Mouse (Mus musculus): ENCODE data around the gene Prss38. TPM values are rescaled to one million over a fixed set of nuclear protein-coding genes. Genes with fewer than 3 reads are reported as not detected.

The Prss38 gene
- polyA plus RNA-seq (2017; shearing (Covaris generic)) = under 1 TPM in 1 of 3 experiments, not detected in 2; 0.27 TPM

GRCm38 (mm10) chr11:59375475-59375874 is at the start of gene Prss38:
Gene Prss38, minus strand, starts transcription at chr11:59375657.
- ATAC-seq = no peak

GRCm38 (mm10) chr11:59423010-59423588 is 47.6 kb upstream of the Prss38 start:
- no peak for ATAC-seq

- no peak for ATAC-seq
Observed at GRCm38 (mm10) chr11:59421967-59422366, 46.5 kb upstream of the Prss38 start.

DNA sequence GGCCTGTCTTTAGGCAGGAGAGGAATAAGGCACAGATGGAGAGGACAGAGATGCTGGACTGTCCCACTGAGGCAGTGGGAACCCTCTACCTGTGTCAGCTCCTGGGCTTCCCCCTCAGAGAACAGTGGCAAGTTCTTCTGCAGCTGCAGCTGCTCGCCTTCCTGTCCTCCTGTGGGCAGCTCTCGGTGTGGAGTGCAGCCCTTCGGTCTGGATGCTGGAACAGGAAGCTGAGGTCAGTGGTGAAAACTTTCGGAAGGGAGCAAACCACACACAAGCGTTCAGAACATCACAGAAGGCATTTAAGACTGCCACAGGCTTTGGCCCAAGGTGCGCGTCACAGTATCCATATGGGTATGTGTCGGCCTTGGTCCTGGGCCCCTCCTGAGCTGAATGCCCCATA is 46.0 kb upstream of the Prss38 start:
- ATAC-seq = no peak

DNA sequence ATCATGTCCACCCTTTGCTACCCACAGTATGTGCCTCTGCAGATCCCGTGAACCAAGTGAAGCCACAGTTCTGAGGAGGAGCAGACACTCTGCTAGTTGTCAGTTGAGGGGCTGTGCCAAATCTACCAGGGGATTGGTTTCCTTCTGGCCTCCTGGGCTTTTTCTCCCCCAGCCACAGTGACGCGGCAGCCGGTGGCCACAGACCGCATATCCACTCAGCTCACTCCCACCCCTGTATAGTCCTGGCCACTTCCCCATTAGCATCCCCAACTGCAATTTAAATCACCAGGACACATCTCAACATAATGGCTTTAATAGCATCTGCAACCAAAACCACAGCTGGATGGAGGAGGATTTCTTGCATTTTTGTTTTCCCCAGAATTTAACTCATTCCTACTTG is 43.3 kb upstream of the Prss38 start:
- ATAC-seq = no peak

- no peak for ATAC-seq
Observed at GRCm38 (mm10) chr11:59412999-59413863, 37.8 kb upstream of the Prss38 start.

DNA sequence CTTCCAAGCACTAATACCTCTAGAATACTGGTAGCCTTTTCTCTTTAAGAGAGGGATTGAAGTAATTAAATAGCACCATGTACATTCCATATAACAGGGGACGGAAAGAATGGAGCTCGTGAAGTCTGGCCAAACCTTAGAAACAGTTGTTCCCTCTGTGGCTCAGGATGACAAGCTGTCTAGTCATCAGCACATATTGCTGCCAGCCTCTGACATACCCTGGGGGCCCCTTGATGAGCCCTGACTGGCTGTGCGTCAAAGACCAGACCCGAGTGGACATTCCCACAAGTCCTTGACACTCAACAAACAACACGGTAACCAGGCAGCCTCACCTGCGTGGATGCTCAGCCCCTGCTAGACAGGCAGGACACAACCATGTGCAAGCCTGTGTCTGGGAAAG is 36.6 kb upstream of the Prss38 start:
- no peak for ATAC-seq

GRCm38 (mm10) chr11:59410851-59411250 is 35.4 kb upstream of the Prss38 start:
- no peak for ATAC-seq

- no peak for ATAC-seq
Observed at GRCm38 (mm10) chr11:59405761-59406160, 30.3 kb upstream of the Prss38 start.

GRCm38 (mm10) chr11:59400876-59401275 is 25.4 kb upstream of the Prss38 start:
- ATAC-seq = no peak

DNA sequence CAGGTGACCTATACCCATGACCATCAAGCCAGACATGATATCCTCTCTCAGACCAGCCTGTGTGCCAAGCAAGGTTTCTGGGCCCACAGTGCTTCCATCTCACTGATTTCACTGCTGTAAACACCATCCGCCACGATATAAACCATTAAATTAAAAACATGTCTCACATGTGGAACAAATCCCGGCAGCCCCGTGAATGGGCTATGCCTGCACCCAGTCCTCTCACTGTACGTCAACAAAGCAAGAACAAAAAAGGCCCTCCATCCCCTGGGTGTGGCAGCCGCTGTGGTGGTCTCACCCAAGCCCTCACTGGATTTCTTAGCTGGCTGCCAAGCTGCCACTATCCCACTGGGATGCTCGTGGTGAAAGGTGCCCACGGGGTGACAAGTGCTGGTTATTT is 24.4 kb upstream of the Prss38 start:
- no peak for ATAC-seq

DNA sequence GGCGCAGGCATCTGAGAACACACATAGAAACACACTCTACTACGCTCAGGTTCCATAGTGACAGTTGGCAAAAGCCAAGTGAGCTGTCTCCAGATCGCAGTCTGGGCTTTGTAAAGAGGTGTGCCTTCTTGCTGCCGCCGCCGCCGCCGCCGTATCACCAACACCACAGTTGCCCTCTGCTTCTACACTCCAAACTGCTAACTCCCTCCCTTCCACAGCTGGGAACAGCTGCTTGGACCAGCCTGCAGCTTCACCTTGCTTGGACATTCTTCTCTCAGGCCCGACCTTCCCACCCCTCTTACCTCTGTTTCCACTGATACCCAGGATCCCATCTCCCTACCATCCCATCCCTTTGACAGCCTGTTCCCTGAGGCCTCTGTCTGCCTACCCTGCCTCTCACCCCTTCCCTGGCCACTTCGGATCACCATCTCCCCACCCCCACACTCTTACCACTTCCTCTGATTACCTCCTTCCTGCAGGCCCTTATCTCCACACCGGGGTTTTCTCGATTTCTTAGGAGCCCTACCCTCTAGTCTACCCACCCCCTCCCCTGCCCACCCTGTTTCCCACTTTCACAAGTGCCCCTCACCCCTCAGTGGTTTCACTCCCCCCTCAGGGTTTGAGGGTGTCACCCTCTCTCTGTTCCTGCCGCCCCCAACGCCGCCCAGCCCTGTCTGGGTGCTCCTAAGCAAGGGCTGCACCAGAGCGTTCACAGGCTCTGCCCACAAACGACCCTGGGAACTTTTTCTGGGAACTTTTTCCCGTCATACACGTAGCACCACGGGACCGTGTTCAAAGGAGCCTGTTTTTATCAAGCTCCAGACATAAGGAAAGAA is 22.3 kb upstream of the Prss38 start:
- peak; percentile 56 for ATAC-seq

- ATAC-seq = no peak
Observed at GRCm38 (mm10) chr11:59394451-59394850, 19.0 kb upstream of the Prss38 start.

- ATAC-seq = no peak
Observed at GRCm38 (mm10) chr11:59393591-59393990, 18.1 kb upstream of the Prss38 start.

DNA sequence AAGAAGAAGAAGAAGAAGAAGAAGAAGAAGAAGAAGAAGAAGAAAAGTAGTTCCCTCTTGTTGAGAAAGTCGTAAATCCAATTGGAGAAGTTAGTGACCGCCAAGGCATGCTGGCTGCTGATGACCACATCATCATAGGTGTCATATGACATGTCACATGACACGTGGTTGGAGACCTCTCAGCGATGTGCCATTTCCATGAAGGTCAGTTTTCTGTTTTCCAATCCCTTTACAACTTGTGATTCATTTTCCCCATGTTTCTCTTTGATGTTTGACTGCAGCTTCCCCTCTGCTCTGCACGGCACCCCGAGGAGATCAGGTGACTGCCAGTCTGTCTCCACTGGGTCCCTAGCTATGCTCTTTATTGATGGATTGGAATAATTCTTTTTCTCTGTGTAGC is 16.8 kb upstream of the Prss38 start:
- ATAC-seq = no peak

DNA sequence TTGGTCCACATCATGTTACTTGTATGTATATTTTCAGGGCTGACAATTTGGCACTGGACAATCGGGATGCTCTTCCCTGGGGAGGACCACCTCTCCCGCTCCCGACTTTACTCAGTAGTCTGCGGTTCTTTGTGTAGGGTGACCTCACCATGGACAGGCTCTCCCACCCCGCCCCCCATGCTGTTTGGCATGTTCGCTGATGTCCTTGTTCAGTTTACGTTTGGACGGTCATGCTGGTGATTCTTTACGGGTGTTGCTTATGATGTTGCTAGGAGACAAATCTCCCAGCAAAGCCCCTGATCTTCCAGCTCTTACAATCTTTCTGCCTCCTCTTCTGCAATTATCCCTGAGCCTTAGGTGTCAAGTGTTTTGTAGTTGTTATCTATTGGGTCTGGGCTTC is 15.0 kb upstream of the Prss38 start:
- ATAC-seq = no peak

- ATAC-seq = no peak
Observed at GRCm38 (mm10) chr11:59389617-59390016, 14.2 kb upstream of the Prss38 start.

GRCm38 (mm10) chr11:59388806-59389205 is 13.3 kb upstream of the Prss38 start:
- no peak for ATAC-seq

GRCm38 (mm10) chr11:59387471-59387870 is 12.0 kb upstream of the Prss38 start:
- ATAC-seq = no peak

GRCm38 (mm10) chr11:59385123-59385522 is 9.7 kb upstream of the Prss38 start:
- ATAC-seq = no peak

DNA sequence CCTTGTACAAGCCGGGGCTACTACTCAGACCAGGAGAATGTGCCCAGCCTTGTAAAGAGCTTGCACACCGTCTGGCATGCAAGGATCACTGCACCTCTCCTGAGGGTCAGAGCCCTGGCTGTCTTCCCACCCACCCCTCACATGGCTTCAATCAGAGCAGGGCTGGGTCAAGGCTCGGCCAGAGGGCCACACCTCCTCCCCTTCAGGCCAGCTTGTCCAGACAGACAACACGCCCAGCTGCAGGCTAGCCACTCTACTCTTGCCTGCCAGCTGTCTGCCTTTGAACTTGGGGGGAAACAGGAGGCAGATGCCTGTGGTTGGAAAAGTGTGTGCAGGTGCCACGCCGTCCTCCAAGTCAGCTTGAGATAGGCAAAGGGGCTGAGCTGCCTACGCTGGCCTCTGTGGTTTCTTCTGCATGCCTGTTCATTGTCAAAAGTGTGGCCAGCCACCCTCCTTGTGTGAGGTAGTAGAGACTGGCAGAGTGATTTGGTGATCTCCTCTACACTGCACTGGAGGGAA is 9.0 kb upstream of the Prss38 start:
- no peak for ATAC-seq

DNA sequence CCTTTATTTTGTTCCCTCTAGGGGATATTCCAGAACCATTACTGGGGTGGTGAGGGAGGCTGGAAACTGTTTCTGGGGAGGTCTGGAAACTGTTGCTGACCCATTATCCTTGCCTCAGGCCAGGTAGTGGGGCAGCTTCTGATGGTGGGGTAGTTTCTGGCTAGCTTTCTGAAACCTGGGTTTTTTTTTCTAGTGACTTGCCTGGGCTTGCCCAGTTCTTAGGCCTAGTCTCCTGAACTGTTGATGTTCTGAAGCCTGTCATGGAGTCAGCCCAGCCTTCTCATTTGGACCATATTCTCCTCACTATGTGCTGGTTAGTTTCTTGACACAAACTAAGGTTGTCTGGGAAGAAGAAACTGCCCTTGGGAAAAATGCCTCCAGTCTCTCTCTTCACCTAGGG is 4.1 kb upstream of the Prss38 start:
- no peak for ATAC-seq

GRCm38 (mm10) chr11:59377999-59378398 is 2.5 kb upstream of the Prss38 start:
- ATAC-seq = no peak

Measured in inflammation-experienced regulatory T-cells, adult 6 months (primary cell).